Mouse (Mus musculus) brown adipose tissue, adult 24 weeks (tissue): ENCODE data around the gene Smg7. TPM values are rescaled to one million over a fixed set of nuclear protein-coding genes. Genes with fewer than 3 reads are reported as not detected.

ENCODE experiments used
- H3K27ac ChIP-seq: fragments of 200-500 bp; replicated peaks from 2 replicates; pipeline ENCODE4 v1.5.1; 2012; ENCODE audit warnings: low read depth, mild to moderate bottlenecking, low read length
- H3K4me1 ChIP-seq: fragments of 200-500 bp; 2 replicates; pipeline ENCODE4 v1.6.1; 2012; ENCODE audit warnings: low read length, mixed read lengths; ENCODE audit not compliant: control insufficient read depth, insufficient read depth, insufficient read length
- H3K4me3 ChIP-seq: fragments of 200-500 bp; 2 replicates; pipeline ENCODE4 v1.5.1; 2012; ENCODE audit warnings: low read depth, mild to moderate bottlenecking, low read length, moderate library complexity; ENCODE audit not compliant: insufficient read depth
- polyA plus RNA-seq: library from polyadenylated mRNA; stranded (reverse); fragments of >200 nt; gene quantifications from 2 replicates; pipeline ENCODE4 v1.2.4, GENCODE M21; 2012; ENCODE audit not compliant: missing spikeins, insufficient read depth, insufficient read length

Smg7 gene
- polyA plus RNA-seq, 1 experiment: 18.5 TPM

DNA sequence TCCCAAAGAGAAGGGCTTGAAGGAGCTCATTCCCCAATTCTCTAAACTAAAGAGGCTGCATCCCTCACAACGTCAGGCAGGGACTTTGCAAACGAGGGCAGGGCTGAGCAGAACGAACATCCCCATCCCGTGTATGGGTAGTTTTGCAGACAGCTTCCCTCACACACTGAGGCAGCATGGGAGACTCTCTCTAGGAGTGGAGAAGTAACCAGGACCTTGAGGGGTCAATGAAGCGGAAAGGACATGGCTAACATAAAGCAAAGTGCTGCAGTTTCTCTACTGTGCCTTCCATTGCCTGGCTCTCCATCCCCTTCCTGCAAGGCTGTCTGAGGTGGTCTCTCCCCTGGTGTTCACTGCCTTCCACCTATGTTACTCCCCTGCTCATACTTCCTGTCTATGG is 74.3 kb downstream of the Smg7 start:
- Histone ChIP-seq H3K4me3 (no peak overlapping the region), H3K4me1 (no peaks in the 10 kb centered on the region), H3K27ac (no peak overlapping the region)

DNA sequence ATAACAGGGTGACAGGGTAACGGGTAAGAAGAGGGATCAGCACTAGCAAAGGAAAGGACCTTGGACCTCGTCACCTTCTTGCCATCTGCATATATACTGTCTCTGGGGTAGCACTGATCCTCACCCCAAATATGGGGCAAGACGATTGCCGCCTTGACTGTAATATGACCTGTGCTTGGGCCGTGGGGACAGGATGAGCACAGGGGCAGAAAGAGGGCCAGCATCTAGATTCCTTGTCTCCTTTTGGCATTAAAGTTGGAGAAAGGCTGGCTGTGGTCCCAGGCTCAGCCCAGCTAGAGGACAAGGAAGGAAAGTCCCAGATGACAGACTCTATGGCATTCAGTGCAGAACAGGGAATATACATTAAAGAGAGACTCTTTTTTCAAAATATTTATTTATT is 76.0 kb downstream of the Smg7 start:
- Histone ChIP-seq H3K4me1 (no peaks in the 10 kb centered on the region), H3K4me3 (no peak overlapping the region), H3K27ac (no peak overlapping the region)

- Histone ChIP-seq H3K4me3 (no peak overlapping the region), H3K4me1 (no peaks in the 10 kb centered on the region), H3K27ac (no peak overlapping the region)
Measured at GRCm38 (mm10) chr1:152824206-152824605, 78.2 kb downstream of the Smg7 start.

- no peak overlapping the region for H3K27ac ChIP-seq
- no peak overlapping the region for H3K4me3 ChIP-seq
- no peaks in the 10 kb centered on the region; the same call in 1 of the 2 replicates for H3K4me1 ChIP-seq
Measured at GRCm38 (mm10) chr1:152821746-152822145, 80.7 kb downstream of the Smg7 start.

DNA sequence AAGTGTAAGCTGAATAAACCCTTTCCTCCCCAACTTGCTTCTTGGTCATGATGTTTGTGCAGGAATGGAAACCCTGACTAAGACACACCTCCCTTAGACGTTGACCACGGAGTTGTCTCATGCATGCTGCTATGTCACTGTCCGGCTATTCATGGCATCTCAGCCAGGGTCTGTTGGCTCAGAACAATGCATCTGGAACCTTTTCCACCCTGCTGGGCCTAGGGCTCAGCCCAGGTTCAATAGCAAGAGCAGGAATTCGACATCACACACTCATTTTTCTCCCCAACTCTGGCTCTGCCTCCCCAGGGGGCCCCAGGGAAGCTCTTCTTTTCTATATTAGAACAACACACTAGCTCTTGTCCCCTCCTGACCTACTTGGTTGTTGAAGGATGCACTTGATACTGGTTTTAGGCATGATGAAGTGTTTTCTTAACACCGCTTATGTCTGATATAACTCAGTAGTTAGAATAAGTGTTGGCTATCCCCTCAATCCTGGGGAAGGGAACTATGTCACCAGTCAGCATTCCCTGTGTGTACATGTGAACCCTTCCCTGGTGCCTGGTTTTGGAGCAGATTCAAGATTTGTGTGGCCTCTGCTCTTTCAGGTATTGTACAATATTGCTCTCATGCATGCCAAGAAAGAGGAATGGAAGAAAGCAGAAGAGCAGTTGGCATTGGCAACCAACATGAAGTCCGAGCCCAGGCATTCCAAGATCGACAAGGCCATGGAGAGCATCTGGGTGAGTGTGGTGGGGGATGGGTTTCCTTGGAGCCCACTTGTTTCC is 81.3 kb downstream of the Smg7 start:
- H3K4me1 ChIP-seq: no peaks in the 10 kb centered on the region; the same call in 1 of the 2 replicates
- no peak overlapping the region for H3K27ac ChIP-seq
- no peak overlapping the region for H3K4me3 ChIP-seq

GRCm38 (mm10) chr1:152819558-152819957 is 82.9 kb downstream of the Smg7 start:
- Histone ChIP-seq H3K27ac (no peak overlapping the region), H3K4me1 (no peaks in the 10 kb centered on the region; the same call in 1 of the 2 replicates)

DNA sequence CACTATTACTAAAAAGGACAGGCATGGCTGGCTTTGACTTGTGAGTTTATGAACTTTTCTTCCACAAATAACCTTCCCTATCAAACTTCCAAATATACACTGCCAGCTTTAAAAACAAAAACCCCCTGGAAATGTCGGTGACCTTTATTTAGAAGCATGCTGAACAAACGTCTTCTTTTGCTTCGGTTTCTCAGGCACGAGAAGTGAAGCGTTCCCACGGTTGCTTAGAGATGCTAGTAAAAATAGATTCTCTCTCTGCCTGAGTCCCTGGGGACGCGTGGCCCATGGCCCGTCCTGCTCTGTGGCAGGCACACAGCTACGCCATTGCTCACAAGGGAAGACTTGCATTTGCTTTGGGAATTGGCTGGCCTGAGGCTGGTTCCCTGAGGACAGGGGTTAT is 84.7 kb downstream of the Smg7 start:
- Histone ChIP-seq H3K4me3 (no peak overlapping the region), H3K27ac (peak overlapping the region; percentile 61), H3K4me1 (no peaks in the 10 kb centered on the region; the same call in 1 of the 2 replicates)

More at GRCm38 (mm10) chr1:152819558-152819957, 82.9 kb downstream of the Smg7 start:
- H3K4me3 ChIP-seq: no peak overlapping the region

- H3K4me3 ChIP-seq: no peak overlapping the region
- peak overlapping the region; percentile 61 for H3K27ac ChIP-seq
- no peaks in the 10 kb centered on the region; the same call in 1 of the 2 replicates for H3K4me1 ChIP-seq
Measured at GRCm38 (mm10) chr1:152817027-152817769, 85.2 kb downstream of the Smg7 start.

- no peaks in the 10 kb centered on the region; the same call in 1 of the 2 replicates for H3K4me1 ChIP-seq
- no peak overlapping the region for H3K27ac ChIP-seq
- no peak overlapping the region for H3K4me3 ChIP-seq
Measured at GRCm38 (mm10) chr1:152815265-152815701, 87.2 kb downstream of the Smg7 start.

- no peaks in the 10 kb centered on the region for H3K4me1 ChIP-seq
- H3K4me3 ChIP-seq: no peak overlapping the region
- H3K27ac ChIP-seq: no peak overlapping the region
Measured at GRCm38 (mm10) chr1:152810533-152811439, 91.7 kb downstream of the Smg7 start.

DNA sequence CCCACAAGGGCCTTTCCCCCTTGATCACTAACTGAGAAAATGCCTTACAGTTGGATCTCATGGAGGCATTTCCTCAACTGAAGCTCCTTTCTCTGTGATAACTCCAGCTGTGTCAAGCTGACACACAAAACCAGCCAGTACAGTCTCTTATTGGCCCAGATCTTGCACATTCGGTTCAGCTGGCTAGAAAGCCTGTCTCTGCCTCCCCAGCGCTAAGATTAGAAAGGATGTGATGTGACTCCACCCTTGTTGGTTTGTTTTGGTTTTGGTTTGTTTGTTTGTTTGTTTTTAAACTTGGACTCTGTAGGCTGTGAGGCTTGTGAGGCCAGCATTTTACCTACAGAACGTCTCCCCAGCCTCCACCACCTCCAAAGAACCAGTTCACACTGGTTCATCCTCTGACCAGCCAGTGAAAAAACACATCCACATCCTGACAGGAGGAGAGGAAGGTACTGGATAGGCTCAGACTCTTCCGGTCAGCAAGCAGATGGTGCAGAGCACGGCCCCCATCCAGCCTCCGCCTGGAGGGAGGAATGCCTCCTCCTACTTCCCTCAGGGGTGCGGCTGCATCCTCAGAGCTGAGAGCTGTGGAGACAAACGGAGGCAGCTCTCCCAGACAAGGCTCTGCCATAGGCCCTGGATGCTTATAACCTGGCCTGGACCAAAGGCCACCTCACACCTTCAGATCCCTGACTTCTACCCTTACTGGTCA is 92.7 kb downstream of the Smg7 start:
- no peaks in the 10 kb centered on the region for H3K4me1 ChIP-seq
- peak overlapping the region; percentile 69 for H3K27ac ChIP-seq
- H3K4me3 ChIP-seq: no peak overlapping the region

DNA sequence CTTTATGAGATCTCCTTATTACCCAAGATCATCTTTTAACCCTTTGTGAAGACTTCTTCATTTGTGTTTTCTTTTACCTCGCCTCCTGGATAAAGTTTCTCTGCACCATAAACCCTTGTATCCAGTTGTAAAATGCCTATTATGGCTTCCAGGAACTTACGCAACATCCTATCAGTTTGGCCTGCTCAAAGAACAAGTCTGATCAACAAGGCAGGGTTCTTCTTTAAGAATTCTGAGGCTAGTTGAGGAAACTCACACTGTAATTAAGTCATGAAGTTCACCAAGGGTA is 94.1 kb downstream of the Smg7 start:
- H3K4me3 ChIP-seq: peak overlapping the region; percentile 42
- no peaks in the 10 kb centered on the region for H3K4me1 ChIP-seq
- H3K27ac ChIP-seq: peak overlapping the region; percentile 74; the same call in 1 of the 2 replicates

DNA sequence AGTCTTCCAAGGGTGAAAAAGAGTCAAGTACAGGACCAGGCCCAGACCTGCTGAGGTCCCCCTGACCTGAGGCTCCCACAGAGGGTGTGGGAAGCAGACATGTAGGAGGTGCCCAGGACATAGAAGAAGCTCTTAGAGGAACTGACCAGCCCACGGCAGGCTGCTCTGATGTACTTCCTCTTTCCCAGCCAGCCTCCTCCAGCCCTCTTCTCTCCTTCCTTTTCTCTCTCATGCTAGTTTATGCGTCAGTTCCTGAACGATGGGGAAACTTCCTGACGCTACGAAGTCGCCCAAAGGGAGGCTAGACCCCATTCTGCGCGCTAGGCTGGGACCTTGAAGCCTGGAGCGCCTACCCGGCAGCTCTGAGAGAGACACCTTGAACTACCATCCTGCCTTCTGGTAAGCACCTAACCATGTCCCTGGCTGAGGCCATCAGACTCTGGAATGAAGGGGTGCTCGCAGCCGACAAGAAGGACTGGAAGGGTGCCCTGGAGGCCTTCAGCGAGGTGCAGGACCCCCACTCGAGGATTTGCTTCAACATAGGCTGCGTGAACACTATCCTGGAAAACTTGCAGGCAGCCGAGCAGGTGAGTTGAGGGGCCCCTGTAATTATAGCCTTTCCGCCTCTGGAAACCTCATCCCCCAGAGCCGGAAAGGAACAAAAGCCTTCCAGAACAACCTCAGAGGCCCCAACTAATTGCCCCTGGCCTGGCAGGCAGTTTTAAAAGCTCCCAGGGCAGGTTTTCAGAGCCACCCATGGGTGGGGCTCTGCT is 94.6 kb downstream of the Smg7 start:
- H3K4me1 ChIP-seq: no peaks in the 10 kb centered on the region
- peak overlapping the region; percentile 42 for H3K4me3 ChIP-seq
- H3K27ac ChIP-seq: peak overlapping the region; percentile 74

DNA sequence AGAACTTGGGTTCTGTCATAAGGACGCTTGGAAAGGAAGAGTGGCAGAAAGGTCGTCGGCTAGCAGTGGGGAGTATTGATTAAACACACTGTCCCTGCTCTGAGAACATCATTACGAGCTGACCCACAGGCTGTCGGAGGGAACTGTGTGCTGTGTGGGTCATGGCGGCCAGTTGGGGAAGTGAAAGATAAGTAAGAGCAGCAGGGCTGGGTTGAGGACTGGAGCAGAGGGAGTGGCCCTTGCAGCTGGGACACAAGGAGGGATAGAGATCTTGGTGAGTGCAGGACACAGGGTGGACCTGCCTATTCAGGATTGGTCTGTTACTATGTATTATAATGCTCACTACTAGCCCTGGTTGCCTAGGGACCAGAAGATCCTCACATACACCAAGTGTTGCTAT is 97.5 kb downstream of the Smg7 start:
- Histone ChIP-seq H3K4me3 (no peak overlapping the region), H3K4me1 (no peaks in the 10 kb centered on the region)

More for the DNA sequence above, 97.5 kb downstream of the Smg7 start:
- H3K27ac ChIP-seq: peak overlapping the region; percentile 49; the same call in 1 of the 2 replicates
